Mouse (Mus musculus) adrenal gland, postnatal 4 days (tissue): ENCODE measurements around the gene Best1. TPM values are rescaled to one million over a fixed set of nuclear protein-coding genes. Genes with fewer than 3 reads are reported as not detected.
A peak's percentile ranks its signal among the peaks of the same experiment; 100 is the strongest.

Experiments
- DNase-seq, 2 experiments: peaks; one replicate each; pipeline ENCODE4 v3.0.0; 2021 to 2022; ENCODE audit warnings: low spot score in 2 of 2, mixed read lengths in 2 of 2
- total RNA-seq, 2 experiments: library from RNA; stranded (reverse); gene quantifications; 2 replicates each; pipeline ENCODE4 v1.2.3; 2021

The Best1 gene
- total RNA-seq, 2 experiments from 2014 or later = 0.71 to 2.2 TPM

- DNase-seq = no peak
Measured at GRCm38 (mm10) chr19:9966096-9966867, 35.2 kb downstream of the Best1 start.

GRCm38 (mm10) chr19:9964205-9964916 lies 37.1 kb downstream of the Best1 start:
- no peak for DNase-seq

GRCm38 (mm10) chr19:9960769-9961168 lies 40.7 kb downstream of the Best1 start:
- DNase-seq = no peak

GRCm38 (mm10) chr19:9957965-9958364 lies 43.5 kb downstream of the Best1 start:
- no peak for DNase-seq

- no peak for DNase-seq
Measured at GRCm38 (mm10) chr19:9956624-9957388, 44.6 kb downstream of the Best1 start.

- DNase-seq = no peak
Measured at GRCm38 (mm10) chr19:9955438-9955837, 46.0 kb downstream of the Best1 start.

- DNase-seq = no peak
Measured at GRCm38 (mm10) chr19:9954811-9955202, 46.6 kb downstream of the Best1 start.

GRCm38 (mm10) chr19:9954055-9954810 lies 47.2 kb downstream of the Best1 start:
- peak; percentile 25 to 73 for DNase-seq

GRCm38 (mm10) chr19:9952912-9953311 lies 48.5 kb downstream of the Best1 start:
- no peak for DNase-seq

- DNase-seq = no peak
Measured at GRCm38 (mm10) chr19:9952390-9952789, 49.0 kb downstream of the Best1 start.

GRCm38 (mm10) chr19:9946986-9947385 lies 54.4 kb downstream of the Best1 start:
- DNase-seq = no peak

GRCm38 (mm10) chr19:9945800-9946564 lies 55.5 kb downstream of the Best1 start:
- DNase-seq = no peak

GRCm38 (mm10) chr19:9942539-9943533 lies 58.6 kb downstream of the Best1 start:
- no peak for DNase-seq

- no peak for DNase-seq
Measured at GRCm38 (mm10) chr19:9941809-9942208, 59.6 kb downstream of the Best1 start.

- no peak for DNase-seq
Measured at GRCm38 (mm10) chr19:9940903-9941302, 60.5 kb downstream of the Best1 start.

GRCm38 (mm10) chr19:9939841-9940240 lies 61.6 kb downstream of the Best1 start:
- no peak for DNase-seq

GRCm38 (mm10) chr19:9938824-9939303 lies 62.6 kb downstream of the Best1 start:
- DNase-seq = no peak

- no peak for DNase-seq
Measured at GRCm38 (mm10) chr19:9938156-9938823, 63.1 kb downstream of the Best1 start.
